Mouse (Mus musculus) ES-Bruce4 (cell line): ENCODE measurements around the gene Nrgn. TPM values are rescaled to one million over a fixed set of nuclear protein-coding genes. Genes with fewer than 3 reads are reported as not detected.

ENCODE experiments used
- H3K27ac ChIP-seq: 2 replicates; pipeline ENCODE4 v1.5.1; 2012; ENCODE audit warnings: low read length, inconsistent platforms; ENCODE audit not compliant: insufficient read depth
- H3K27me3 ChIP-seq: 2 replicates; pipeline ENCODE4 v1.6.1; 2012; ENCODE audit warnings: mild to moderate bottlenecking, low read length, inconsistent platforms; ENCODE audit not compliant: control insufficient read depth, poor library complexity, insufficient read depth, severe bottlenecking
- H3K36me3 ChIP-seq: 2 replicates; pipeline ENCODE4 v1.6.1; 2012; ENCODE audit warnings: inconsistent platforms, mild to moderate bottlenecking, low read length, moderate library complexity; ENCODE audit not compliant: control insufficient read depth, poor library complexity, insufficient read depth, severe bottlenecking
- H3K4me1 ChIP-seq: one replicate; pipeline ENCODE4 v1.8.1; 2011; ENCODE audit warnings: low read length; ENCODE audit not compliant: control insufficient read depth, insufficient read depth
- H3K4me3 ChIP-seq: 2 replicates; pipeline ENCODE4 v1.5.1; 2011; ENCODE audit warnings: low read depth, mild to moderate bottlenecking, low read length
- H3K9ac ChIP-seq: 2 replicates; pipeline ENCODE4 v1.6.1; 2012; ENCODE audit warnings: low read depth, mild to moderate bottlenecking, inconsistent platforms; ENCODE audit not compliant: poor library complexity, severe bottlenecking
- H3K9me3 ChIP-seq: replicated peaks from 2 replicates; pipeline ENCODE4 v1.6.1; 2012; ENCODE audit warnings: mild to moderate bottlenecking, low read length, inconsistent platforms; ENCODE audit not compliant: control insufficient read depth, poor library complexity, insufficient read depth, severe bottlenecking
- CTCF ChIP-seq: IDR thresholded peaks from one replicate; pipeline ENCODE4 v1.8.1; 2011; ENCODE audit warnings: low read depth, low read length
- EP300 ChIP-seq: IDR thresholded peaks from 2 replicates; pipeline ENCODE4 v1.6.1; 2011; ENCODE audit warnings: low read depth, low read length; ENCODE audit not compliant: insufficient read depth
- POLR2A ChIP-seq: IDR thresholded peaks from one replicate; pipeline ENCODE4 v1.8.1; 2011; ENCODE audit warnings: low read length; ENCODE audit not compliant: insufficient read depth
- polyA plus RNA-seq: library from polyadenylated mRNA; stranded (reverse); fragments of >200 nt; gene quantifications from 2 replicates; pipeline ENCODE4 v1.2.4, GENCODE M21; 2011; ENCODE audit warnings: low read depth; ENCODE audit not compliant: missing spikeins, insufficient read depth, insufficient read length

Gene Nrgn
- polyA plus RNA-seq, 1 experiment: 1.2 TPM

GRCm38 (mm10) chr9:37536851-37537250, 15.9 kb downstream of the Nrgn start:
- no peaks in the 10 kb centered on the region for H3K4me1 ChIP-seq
- no peak overlapping the region for H3K9ac ChIP-seq
- no peaks in the 10 kb centered on the region for H3K9me3 ChIP-seq
- H3K27ac ChIP-seq: no peak overlapping the region
- no peaks in the 10 kb centered on the region for H3K36me3 ChIP-seq
- H3K4me3 ChIP-seq: no peak overlapping the region
- H3K27me3 ChIP-seq: no peaks in the 10 kb centered on the region
- TF ChIP-seq EP300 (no peak), POLR2A (no peak), CTCF (no peak)

GRCm38 (mm10) chr9:37530888-37531705, 21.6 kb downstream of the Nrgn start:
- Histone ChIP-seq H3K4me1 (peaks cover 2% of the 10 kb centered on the region), H3K4me3 (peak overlapping the region; percentile 54), H3K27ac (no peak overlapping the region), H3K27me3 (no peaks in the 10 kb centered on the region), H3K9me3 (no peaks in the 10 kb centered on the region), H3K36me3 (no peaks in the 10 kb centered on the region), H3K9ac (peak overlapping the region; percentile 39)
- TF ChIP-seq CTCF (no peak), EP300 (0 out of 2 replicates have a peak, but pooled peaks have one; percentile 15), POLR2A (no peak)

GRCm38 (mm10) chr9:37530031-37530887, 22.4 kb downstream of the Nrgn start:
- Histone ChIP-seq H3K36me3 (no peaks in the 10 kb centered on the region), H3K4me3 (peak overlapping the region; percentile 54), H3K4me1 (peaks cover 2% of the 10 kb centered on the region), H3K9me3 (no peaks in the 10 kb centered on the region), H3K9ac (0 out of 2 replicates have a peak overlapping the region, but pooled peaks have one; percentile 39), H3K27me3 (no peaks in the 10 kb centered on the region), H3K27ac (no peak overlapping the region)
- TF ChIP-seq POLR2A: no peak
- TF ChIP-seq EP300: no peak
- TF ChIP-seq CTCF: no peak

DNA sequence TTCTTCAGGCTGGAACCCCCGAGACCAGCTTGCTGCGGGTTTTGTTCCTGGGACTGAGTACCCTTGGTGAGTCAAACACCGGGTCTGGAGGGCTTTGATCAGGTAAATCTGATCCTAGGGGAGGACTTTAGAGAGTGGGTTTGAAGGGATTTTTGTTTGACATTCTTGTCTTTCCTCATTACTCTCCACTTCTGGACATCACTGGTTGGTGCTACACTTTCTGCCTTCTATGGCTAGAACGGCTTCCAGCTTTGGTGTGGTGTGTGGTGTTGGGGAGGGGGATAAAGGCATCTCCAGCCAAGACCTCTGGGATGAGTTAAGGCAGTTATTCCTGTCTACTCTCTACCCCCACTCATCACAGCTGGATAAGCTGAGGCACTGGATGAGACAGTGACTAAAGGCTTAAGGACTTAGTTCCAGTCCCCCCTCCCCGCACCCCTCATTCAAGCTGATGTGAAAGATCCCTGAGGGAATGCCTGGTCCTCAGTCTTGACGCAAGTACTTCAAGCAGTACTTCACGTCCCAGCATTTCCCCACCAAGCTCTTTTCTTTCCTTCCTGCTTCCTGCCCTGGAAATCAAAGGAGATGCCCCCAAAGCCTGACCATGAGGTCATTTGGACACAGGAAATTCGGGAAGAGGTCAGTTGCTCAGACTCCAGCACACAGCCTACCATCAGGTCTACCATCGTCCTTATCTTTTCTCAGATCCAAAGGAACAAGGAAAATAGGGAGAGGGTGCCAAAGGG, 24.3 kb downstream of the Nrgn start:
- TF ChIP-seq EP300 (no peak), POLR2A (no peak), CTCF (no peak)
- H3K4me1 ChIP-seq: peaks cover 2% of the 10 kb centered on the region
- H3K4me3 ChIP-seq: peak overlapping the region; percentile 35
- peaks cover 6% of the 10 kb centered on the region for H3K36me3 ChIP-seq
- no peak overlapping the region for H3K9ac ChIP-seq
- no peak overlapping the region for H3K27ac ChIP-seq
- H3K9me3 ChIP-seq: no peaks in the 10 kb centered on the region
- H3K27me3 ChIP-seq: no peaks in the 10 kb centered on the region

DNA sequence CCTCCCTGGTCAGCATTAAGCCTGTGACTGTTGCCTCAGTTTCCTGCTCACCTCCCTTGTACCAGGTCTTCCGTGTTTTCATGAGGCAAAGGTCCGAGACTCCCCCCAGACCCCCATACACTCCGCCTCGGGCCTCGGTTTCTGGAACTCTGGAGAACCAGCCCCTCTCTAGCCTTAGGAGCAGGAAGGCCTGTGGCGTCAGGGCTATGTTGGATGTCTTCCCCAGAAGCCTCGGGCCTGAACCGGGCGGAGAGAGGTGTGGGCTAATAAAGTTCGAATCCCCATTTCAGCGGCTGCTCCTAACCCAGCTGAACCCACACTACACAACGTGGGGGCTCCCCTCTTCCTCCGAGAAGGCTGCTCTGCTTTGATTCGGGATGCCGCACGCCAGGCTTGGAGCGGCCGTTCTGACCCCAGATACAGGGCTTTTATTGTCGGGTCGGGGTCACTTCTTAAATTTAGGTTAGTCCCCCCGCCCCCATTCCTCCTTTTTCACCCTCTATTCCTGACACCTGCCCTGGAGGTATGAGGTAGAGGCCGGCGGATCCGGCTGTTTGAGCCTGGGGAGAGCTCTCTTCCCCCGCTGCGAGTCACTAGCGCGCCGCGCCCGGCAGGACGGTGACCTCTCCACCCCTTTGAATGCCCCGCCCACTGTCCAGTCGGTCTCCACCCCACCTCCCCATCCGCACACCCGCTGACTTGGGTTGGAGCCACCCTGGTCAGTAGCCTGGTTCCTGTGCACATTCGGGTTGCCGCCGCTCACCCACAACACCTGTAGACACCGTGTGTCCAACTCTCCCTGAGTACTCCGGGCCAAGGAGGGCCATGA, 25.1 kb downstream of the Nrgn start, which contains the start of gene Esam:
Gene Esam (plus strand): TSS at position 683 of the 829 bp plus-strand sequence.
- Histone ChIP-seq H3K27me3 (no peaks in the 10 kb centered on the region), H3K36me3 (peaks cover 14% of the 10 kb centered on the region), H3K9me3 (no peaks in the 10 kb centered on the region), H3K4me3 (peak within 1 kb of the TSS; percentile 35), H3K9ac (peak within 1 kb of the TSS; percentile 51), H3K4me1 (peaks cover 2% of the 10 kb centered on the region), H3K27ac (no peak within 1 kb of the TSS)
- TF ChIP-seq CTCF (no peak), POLR2A (no peak), EP300 (0 out of 2 replicates have a peak, but pooled peaks have one; percentile 65)
